Mouse (Mus musculus) CH12F3 (cell line): ENCODE measurements at regions not wholly inside any gene's neighbourhood (a gene's known extent, or its start where the extent isn't known, plus 50 kb on each side); places are given as distances from the start of the nearest gene placed in this dataset.

Experiments
- in situ Hi-C: fragments of 300-500 bp; cut with MboI; formaldehyde crosslinking; loops from 2 replicates; pipeline ENCODE4 v1.14.3; 2020; ENCODE audit warnings: low sequenced_read_pairs

- in situ Hi-C loops, result no loop called here
Observed at GRCm38 (mm10) chr6:91617685-91618084, 66.2 kb upstream of the Slc6a6 start.

GRCm38 (mm10) chr6:91619009-91619408, 64.8 kb upstream of the Slc6a6 start:
- in situ Hi-C loops, result no loop called here

- in situ Hi-C loops, result no loop called here
Observed at GRCm38 (mm10) chr6:91619735-91620732, 63.8 kb upstream of the Slc6a6 start.

- in situ Hi-C loops, result no loop called here
Observed at GRCm38 (mm10) chr6:91621437-91621836, 62.4 kb upstream of the Slc6a6 start.

GRCm38 (mm10) chr6:91622425-91622824, 61.4 kb upstream of the Slc6a6 start:
- in situ Hi-C loops, result no loop called here

GRCm38 (mm10) chr6:91623646-91624045, 60.2 kb upstream of the Slc6a6 start:
- in situ Hi-C loops, result no loop called here

- in situ Hi-C loops, result no loop called here
Observed at GRCm38 (mm10) chr6:91629230-91629629, 54.6 kb upstream of the Slc6a6 start.

GRCm38 (mm10) chr6:91631261-91631660, 52.6 kb upstream of the Slc6a6 start:
- in situ Hi-C loops, result no loop called here
